Mouse (Mus musculus): ENCODE measurements around the gene Espn. TPM values are rescaled to one million over a fixed set of nuclear protein-coding genes. Genes with fewer than 3 reads are reported as not detected.

Espn gene
- polyA plus RNA-seq, 1 experiment from 2014 or later = 2.3 TPM

DNA sequence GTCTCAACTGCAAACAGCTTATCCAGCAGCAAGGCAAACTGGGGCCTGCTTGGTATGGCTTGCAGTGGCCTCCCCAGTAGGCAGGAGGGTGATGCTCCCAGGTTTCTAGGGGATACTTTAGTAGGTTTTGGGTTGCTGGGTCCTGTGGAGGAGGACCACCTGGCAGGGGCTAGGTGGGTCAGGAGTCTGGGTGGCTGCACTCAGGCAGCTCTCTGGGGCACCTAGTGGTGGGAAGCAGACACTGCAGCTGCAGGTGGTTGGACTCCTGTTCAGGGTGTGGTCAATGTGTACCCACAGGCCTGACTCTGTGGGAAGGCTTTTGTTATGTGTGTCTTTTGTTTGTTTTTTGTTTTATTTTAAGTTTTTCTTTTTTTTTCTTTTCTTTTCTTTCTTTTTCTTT, 17.7 kb downstream of the Espn start:
- no peak overlapping the region for H3K4me3 ChIP-seq (ENCODE audit: low read depth, low read length)
- no peaks in the 10 kb centered on the region for H3K9me3 ChIP-seq (replicated peaks; ENCODE audit: control insufficient read depth, low read length)
- no peaks in the 10 kb centered on the region for H3K36me3 ChIP-seq (ENCODE audit: control insufficient read depth, insufficient read depth)
- H3K4me2 ChIP-seq (ENCODE audit: low read depth, low read length) = no peak overlapping the region
- H3K27ac ChIP-seq (ENCODE audit: low read length) = no peak overlapping the region
- H3K9ac ChIP-seq (ENCODE audit: low read depth, low read length) = no peak overlapping the region
- H3K4me1 ChIP-seq (ENCODE audit: control insufficient read depth, low read depth, low read length) = peaks cover 25% of the 10 kb centered on the region
- no peak for ATAC-seq (ENCODE audit: low read depth)
- peaks cover 49% of the 10 kb centered on the region for H3K27me3 ChIP-seq (ENCODE audit: control insufficient read depth, insufficient read depth, low read depth, low read length)

DNA sequence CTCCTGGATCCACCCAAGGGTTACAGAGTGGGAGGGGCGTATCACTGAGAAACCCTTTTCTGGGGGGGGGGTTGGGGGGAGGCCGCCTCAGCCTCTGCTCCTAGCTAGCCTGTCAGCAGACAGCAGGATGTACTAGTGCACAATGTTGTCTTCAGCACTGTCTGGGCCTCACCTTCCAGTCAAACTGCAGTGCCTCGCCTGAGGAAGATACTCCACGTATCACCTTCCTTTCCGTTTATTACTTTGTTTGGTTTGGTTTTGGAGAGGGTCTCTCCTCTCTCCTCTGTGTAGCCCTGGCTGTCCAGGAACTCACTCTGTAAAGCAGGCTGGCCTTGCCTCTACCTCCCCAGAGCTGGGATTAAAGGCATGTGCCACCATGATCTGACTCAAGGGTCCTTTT, 19.0 kb downstream of the Espn start:
- Histone ChIP-seq H3K9me3 (replicated peaks; ENCODE audit: control insufficient read depth, low read length) (no peaks in the 10 kb centered on the region), H3K4me3 (ENCODE audit: low read depth, low read length) (no peak overlapping the region), H3K9ac (ENCODE audit: low read depth, low read length) (no peak overlapping the region), H3K27ac (ENCODE audit: low read length) (no peak overlapping the region), H3K27me3 (ENCODE audit: control insufficient read depth, insufficient read depth, low read depth, low read length) (peaks cover 62% of the 10 kb centered on the region), H3K36me3 (ENCODE audit: control insufficient read depth, insufficient read depth) (no peaks in the 10 kb centered on the region), H3K4me1 (ENCODE audit: control insufficient read depth, low read depth, low read length) (peaks cover 16% of the 10 kb centered on the region), H3K4me2 (ENCODE audit: low read depth, low read length) (no peak overlapping the region)
- ATAC-seq (ENCODE audit: low read depth) = no peak
- WGBS (ENCODE audit: insufficient replicate concordance) = 43% methylated on average over 5 of the region's 5 CpGs

DNA sequence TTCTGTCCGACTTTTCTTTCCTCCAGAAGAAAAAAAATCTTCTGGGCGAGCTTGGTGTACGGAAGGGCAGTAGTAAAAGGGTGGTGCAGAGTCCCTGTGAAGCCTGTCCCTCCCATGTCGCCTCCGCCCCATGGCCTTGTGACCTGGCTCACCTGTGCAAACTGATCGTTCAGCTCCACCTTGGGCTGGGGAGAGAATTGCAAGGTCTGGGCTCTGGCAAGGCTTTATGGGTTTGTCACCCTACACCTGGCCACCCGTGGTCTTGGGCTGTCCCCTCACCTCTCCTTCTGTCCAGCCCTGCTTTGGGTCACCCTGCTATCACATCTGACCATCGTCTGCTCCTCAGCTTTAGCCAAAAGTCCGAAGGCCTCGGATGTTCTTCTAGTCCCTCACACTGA, 19.4 kb downstream of the Espn start:
- Histone ChIP-seq H3K9ac (ENCODE audit: low read depth, low read length) (no peak overlapping the region), H3K4me3 (ENCODE audit: low read depth, low read length) (no peak overlapping the region), H3K36me3 (ENCODE audit: control insufficient read depth, insufficient read depth) (no peaks in the 10 kb centered on the region), H3K4me1 (ENCODE audit: control insufficient read depth, low read depth, low read length) (peaks cover 14% of the 10 kb centered on the region), H3K27me3 (ENCODE audit: control insufficient read depth, insufficient read depth, low read depth, low read length) (peaks cover 67% of the 10 kb centered on the region), H3K4me2 (ENCODE audit: low read depth, low read length) (no peak overlapping the region), H3K27ac (ENCODE audit: low read length) (no peak overlapping the region), H3K9me3 (replicated peaks; ENCODE audit: control insufficient read depth, low read length) (no peaks in the 10 kb centered on the region)
- 28% methylated on average over 10 of the region's 10 CpGs for WGBS (ENCODE audit: insufficient replicate concordance)
- no peak for ATAC-seq (ENCODE audit: low read depth)

DNA sequence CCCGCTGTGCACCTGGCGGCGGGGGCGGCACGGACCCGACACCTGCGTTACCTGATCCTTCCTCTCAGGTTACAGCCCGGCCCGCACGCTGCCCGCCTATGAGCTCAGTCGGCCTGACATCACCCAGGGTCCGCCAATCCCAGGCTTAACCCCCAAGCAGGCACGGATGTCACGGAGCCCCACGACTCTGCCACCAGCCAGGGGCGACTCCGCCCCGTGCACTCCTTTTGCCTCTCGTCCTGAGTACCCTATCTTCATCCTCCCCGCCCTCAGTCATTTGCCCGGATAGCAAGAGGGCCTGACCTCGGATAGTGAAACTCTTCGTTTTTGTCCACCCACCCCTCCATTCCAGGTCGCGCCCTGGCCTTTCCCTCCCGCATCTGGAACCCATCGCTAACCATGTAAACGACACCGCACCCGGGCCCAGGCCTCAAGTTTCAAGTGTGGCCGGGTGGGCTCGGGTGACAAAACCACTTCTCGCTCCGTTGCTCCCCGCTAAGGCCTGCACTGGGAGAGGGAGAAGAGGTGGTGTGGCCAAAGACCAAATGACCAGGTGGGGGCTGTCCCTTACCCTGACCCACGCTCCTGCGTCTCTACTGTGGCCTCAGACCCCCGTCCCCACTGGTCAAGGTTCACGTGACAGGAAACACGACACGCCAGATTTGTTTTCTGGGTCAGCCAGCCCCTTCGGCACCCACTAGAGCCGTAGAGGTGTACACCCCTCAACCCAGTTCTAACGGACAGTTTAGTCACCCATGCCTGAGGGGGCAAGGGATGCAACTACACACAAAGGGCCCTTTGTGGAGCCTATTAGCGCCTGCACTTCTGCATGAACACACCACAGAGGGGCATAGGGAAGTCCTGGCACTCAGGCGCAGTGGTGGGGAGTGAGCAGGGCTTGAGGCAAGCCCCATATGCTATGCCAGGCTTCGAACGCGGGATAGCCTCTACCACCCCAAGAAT, 20.1 kb downstream of the Espn start:
- H3K9ac ChIP-seq (ENCODE audit: low read depth, low read length) = no peak overlapping the region
- no peaks in the 10 kb centered on the region for H3K36me3 ChIP-seq (ENCODE audit: control insufficient read depth, insufficient read depth)
- peak overlapping the region; percentile 59 for H3K4me2 ChIP-seq (ENCODE audit: low read depth, low read length)
- H3K27ac ChIP-seq (ENCODE audit: low read length) = no peak overlapping the region
- peak; percentile 13 for ATAC-seq (ENCODE audit: low read depth)
- peaks cover 14% of the 10 kb centered on the region for H3K4me1 ChIP-seq (ENCODE audit: control insufficient read depth, low read depth, low read length)
- 8% methylated on average over 50 of the region's 50 CpGs for WGBS (ENCODE audit: insufficient replicate concordance)
- no peaks in the 10 kb centered on the region for H3K9me3 ChIP-seq (replicated peaks; ENCODE audit: control insufficient read depth, low read length)
- H3K27me3 ChIP-seq (ENCODE audit: control insufficient read depth, insufficient read depth, low read depth, low read length) = peaks cover 74% of the 10 kb centered on the region
- peak overlapping the region; percentile 49 for H3K4me3 ChIP-seq (ENCODE audit: low read depth, low read length)

DNA sequence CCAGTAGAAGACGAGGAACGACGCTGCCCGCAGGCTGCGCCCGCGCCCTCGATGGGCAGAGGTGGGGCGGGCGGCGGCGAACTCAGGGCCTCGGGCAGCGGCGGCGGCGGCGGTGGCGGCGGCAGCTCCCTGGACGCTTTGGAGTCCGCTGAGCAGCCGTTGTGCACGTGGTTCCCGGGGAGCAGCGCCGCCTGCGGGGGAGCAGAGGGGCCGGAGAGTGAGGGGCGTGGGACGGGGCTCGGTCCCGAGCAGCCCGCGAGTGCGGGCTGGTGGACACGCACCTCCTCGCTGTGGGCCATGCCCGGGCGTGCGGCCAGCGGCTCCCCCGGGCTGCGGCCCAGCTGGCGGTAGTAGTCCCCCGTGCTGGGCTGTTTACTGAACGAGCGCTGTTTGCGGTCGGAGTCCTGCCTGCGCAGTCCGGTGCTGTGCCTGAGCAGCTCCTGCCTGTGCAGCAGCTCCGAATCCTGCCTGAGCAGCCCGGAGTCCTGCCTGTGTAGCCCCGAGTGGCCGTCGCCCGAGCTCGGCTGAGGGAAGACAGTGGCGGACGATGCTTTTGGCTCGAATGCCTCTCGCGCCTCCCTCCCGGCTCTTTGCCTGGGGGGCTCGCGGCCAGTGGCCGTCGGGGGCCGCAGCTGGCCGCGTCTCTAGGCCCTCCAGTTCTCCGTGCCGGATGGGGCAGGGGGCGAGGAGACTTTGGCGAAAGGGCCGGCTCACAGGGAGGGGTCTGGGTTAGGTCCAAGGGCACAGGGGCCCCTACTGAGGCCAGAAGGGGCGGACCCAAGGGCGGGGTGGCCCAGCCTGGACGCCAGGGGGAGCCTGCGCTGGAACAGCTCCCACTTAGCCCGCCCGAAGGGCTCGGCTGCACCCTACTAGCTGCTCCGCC, 21.2 kb downstream of the Espn start:
- ATAC-seq (ENCODE audit: low read depth) = peak; percentile 66
- Histone ChIP-seq H3K4me1 (ENCODE audit: control insufficient read depth, low read depth, low read length) (peaks cover 14% of the 10 kb centered on the region), H3K4me3 (ENCODE audit: low read depth, low read length) (peak overlapping the region; percentile 49), H3K4me2 (ENCODE audit: low read depth, low read length) (peak overlapping the region; percentile 59), H3K9ac (ENCODE audit: low read depth, low read length) (no peak overlapping the region), H3K27me3 (ENCODE audit: control insufficient read depth, insufficient read depth, low read depth, low read length) (peaks cover 84% of the 10 kb centered on the region), H3K27ac (ENCODE audit: low read length) (no peak overlapping the region), H3K36me3 (ENCODE audit: control insufficient read depth, insufficient read depth) (no peaks in the 10 kb centered on the region), H3K9me3 (replicated peaks; ENCODE audit: control insufficient read depth, low read length) (no peaks in the 10 kb centered on the region)
- 1% methylated on average over 81 of the region's 85 CpGs for WGBS (ENCODE audit: insufficient replicate concordance)

DNA sequence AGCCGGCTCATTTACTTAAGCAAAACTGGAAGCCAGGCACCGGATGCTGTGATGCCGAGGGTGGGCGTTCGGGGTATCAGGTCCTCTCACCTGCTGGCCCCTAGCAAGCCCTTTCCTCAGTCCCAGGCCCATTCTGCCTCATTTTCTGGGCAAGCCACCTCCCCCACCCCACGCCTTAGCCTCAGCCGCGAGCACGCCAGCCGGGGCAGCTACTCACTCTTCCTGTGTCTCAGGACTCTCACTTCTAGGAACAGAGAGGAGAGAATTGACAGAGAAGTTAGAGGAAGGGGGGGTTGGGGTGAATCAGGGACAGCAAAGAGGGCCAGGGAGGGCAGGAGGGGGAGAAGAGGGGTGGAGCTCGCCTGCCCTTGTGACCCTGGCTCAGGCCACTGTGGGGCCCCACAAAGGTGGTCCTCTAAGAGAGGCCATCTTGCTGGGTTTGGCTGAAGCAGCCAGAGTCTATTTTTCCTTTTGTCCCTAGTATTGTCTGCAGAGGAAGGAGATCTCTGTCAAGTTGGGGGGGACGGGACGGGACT, 22.7 kb downstream of the Espn start:
- peak overlapping the region; percentile 25; the same call in 1 of the 2 replicates for H3K4me2 ChIP-seq (ENCODE audit: low read depth, low read length)
- H3K4me1 ChIP-seq (ENCODE audit: control insufficient read depth, low read depth, low read length) = peaks cover 14% of the 10 kb centered on the region
- ATAC-seq (ENCODE audit: low read depth) = no peak
- H3K4me3 ChIP-seq (ENCODE audit: low read depth, low read length) = no peak overlapping the region
- H3K9ac ChIP-seq (ENCODE audit: low read depth, low read length) = no peak overlapping the region
- no peaks in the 10 kb centered on the region for H3K36me3 ChIP-seq (ENCODE audit: control insufficient read depth, insufficient read depth)
- H3K27me3 ChIP-seq (ENCODE audit: control insufficient read depth, insufficient read depth, low read depth, low read length) = peaks cover 100% of the 10 kb centered on the region
- 28% methylated on average over 13 of the region's 13 CpGs for WGBS (ENCODE audit: insufficient replicate concordance)
- no peak overlapping the region for H3K27ac ChIP-seq (ENCODE audit: low read length)
- no peaks in the 10 kb centered on the region for H3K9me3 ChIP-seq (replicated peaks; ENCODE audit: control insufficient read depth, low read length)

DNA sequence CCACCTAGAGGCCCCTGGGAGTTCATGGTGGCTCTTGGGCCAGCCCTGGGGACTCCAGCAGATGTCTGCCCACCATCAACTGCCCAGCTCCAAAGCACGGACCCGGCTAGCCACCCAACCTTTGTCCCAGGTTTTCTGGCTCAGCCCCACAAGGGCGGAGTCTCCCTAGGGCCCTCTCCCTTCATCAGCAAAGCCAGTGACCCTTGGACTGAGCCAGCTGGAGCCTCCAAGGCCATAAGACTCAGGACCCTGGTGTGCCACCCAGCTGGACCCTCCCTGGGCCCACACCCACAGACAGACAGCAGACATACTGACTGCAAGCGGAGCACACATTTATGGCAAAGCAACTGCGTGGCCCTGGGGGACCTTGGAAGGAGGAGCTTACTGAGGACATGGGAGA, 23.4 kb downstream of the Espn start:
- Histone ChIP-seq H3K9me3 (replicated peaks; ENCODE audit: control insufficient read depth, low read length) (no peaks in the 10 kb centered on the region), H3K27ac (ENCODE audit: low read length) (no peak overlapping the region), H3K27me3 (ENCODE audit: control insufficient read depth, insufficient read depth, low read depth, low read length) (peaks cover 100% of the 10 kb centered on the region), H3K4me3 (ENCODE audit: low read depth, low read length) (no peak overlapping the region), H3K9ac (ENCODE audit: low read depth, low read length) (no peak overlapping the region), H3K36me3 (ENCODE audit: control insufficient read depth, insufficient read depth) (no peaks in the 10 kb centered on the region), H3K4me1 (ENCODE audit: control insufficient read depth, low read depth, low read length) (peaks cover 14% of the 10 kb centered on the region), H3K4me2 (ENCODE audit: low read depth, low read length) (no peak overlapping the region)
- WGBS (ENCODE audit: insufficient replicate concordance) = 56% methylated on average over 5 of the region's 5 CpGs
- ATAC-seq (ENCODE audit: low read depth) = peak; percentile 11

DNA sequence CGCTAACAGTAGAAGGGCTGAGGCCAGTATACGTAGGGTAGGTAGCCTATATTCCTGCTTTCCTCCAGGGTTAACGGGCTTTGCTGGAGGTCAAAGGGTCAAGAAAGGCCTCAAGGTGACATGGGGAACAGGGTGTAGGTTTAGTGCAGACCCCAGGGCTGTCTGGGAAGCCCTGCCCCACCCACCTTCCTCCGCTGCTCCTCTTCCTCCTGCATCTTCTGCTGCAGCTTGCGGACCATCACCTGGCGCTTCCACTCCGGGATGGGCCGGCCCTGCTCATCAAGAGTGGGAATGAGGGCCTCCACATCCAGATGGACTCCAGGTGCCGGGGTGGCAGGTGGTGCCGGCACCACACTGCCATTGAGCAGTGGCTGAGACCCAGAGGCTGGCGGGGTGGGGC, 24.3 kb downstream of the Espn start:
- Histone ChIP-seq H3K36me3 (ENCODE audit: control insufficient read depth, insufficient read depth) (no peaks in the 10 kb centered on the region), H3K4me3 (ENCODE audit: low read depth, low read length) (no peak overlapping the region), H3K9me3 (replicated peaks; ENCODE audit: control insufficient read depth, low read length) (no peaks in the 10 kb centered on the region), H3K4me2 (ENCODE audit: low read depth, low read length) (no peak overlapping the region), H3K9ac (ENCODE audit: low read depth, low read length) (no peak overlapping the region), H3K27ac (ENCODE audit: low read length) (no peak overlapping the region), H3K27me3 (ENCODE audit: control insufficient read depth, insufficient read depth, low read depth, low read length) (peaks cover 100% of the 10 kb centered on the region), H3K4me1 (ENCODE audit: control insufficient read depth, low read depth, low read length) (peaks cover 14% of the 10 kb centered on the region)
- no peak for ATAC-seq (ENCODE audit: low read depth)
- WGBS (ENCODE audit: insufficient replicate concordance) = 75% methylated on average over 11 of the region's 11 CpGs

All from liver, embryonic 16.5 days (tissue).